Mouse (Mus musculus) stomach, postnatal 0 days (tissue): Measurements from ENCODE around the gene Gm16223.

Experiments
- CTCF ChIP-seq: IDR thresholded peaks from 2 replicates; pipeline ENCODE4 v1.5.1; 2016; ENCODE audit warnings: antibody characterized with exemption, low read depth, mild to moderate bottlenecking, moderate library complexity
- EP300 ChIP-seq: optimal IDR thresholded peaks from 2 replicates; pipeline ENCODE3; 2016; ENCODE audit warnings: antibody characterized with exemption

- TF ChIP-seq CTCF, result no peak
- no peak for TF ChIP-seq EP300
Measured at GRCm38 (mm10) chr5:42023521-42023920, 44.2 kb upstream of the Gm16223 start.
